Mouse (Mus musculus) cerebellum, postnatal 36 days (tissue): ENCODE measurements around the gene Tmod2.

Experiments
- DNase-seq, 2 experiments: peaks; one replicate each; pipeline ENCODE4 v3.0.0; 2021 to 2022; ENCODE audit warnings: mixed read lengths in 2 of 2

The Tmod2 gene

DNA sequence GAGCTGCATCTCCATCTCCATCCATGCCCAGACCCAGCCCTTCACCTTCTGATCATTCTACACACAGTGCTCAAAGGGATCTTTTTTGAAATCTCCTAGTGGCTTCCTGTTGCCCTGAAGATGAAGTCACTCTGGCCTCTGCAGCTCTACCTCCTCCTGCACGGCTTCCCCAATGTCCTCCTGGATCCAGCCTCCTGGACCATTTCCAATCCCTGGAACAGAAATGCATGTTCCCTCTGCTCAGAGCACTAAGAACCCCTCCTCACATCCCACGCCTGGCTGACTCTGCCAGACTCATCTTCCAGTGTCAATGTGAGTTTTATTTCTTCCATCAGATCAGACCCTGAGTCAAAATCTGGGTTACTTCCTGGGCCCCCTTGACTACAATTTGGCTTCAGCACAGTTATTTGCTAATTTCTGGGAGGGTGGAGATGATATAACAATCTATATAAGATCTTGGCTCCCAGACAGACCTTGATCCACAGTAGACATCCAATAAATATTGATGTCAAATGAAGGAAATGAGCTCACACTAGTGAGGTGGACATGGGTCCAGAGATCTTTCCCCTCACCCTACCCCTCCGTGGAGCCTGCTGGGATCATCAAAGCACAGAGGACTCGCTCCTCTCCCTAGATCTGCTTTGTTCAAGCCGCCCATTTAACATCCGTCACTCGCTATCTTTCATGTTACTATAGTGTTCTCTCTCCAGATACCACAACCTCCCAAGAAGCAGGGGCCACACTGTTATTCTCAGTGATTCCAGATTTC is 10.8 kb downstream of the Tmod2 start:
- DNase-seq: peak; percentile 44 to 52

DNA sequence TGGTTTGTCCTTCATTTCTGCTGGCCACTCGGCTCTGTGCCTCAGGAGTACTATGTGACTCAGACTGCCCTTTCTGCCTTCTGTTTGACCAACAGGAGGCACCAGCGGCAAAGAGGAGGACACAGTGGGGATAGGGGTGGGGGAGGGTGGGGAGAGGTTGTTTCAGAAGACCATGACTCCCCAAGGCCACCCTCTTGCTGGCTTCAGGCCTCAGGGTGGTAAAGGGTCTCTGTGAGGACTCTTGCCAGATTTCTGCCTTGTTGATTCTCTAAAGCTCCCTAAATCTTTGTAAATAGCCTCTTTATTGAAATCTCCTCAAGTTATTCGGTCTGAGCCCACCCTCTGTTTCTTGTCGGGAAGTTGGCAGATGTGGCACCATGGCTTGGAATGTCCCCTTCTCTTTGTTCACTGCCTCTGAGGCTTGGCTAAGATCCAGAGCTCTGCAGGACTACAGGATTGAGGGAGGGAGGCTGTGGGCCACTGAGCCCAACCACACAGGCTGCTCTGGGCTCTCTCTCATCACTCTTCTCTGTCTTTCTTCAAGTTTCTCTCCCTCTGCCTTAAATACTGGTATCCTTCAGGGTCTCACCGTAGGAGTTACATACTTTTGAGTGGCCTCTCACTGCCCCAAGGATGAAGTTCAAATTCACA is 11.8 kb downstream of the Tmod2 start:
- peak; percentile 39 to 41 for DNase-seq

DNA sequence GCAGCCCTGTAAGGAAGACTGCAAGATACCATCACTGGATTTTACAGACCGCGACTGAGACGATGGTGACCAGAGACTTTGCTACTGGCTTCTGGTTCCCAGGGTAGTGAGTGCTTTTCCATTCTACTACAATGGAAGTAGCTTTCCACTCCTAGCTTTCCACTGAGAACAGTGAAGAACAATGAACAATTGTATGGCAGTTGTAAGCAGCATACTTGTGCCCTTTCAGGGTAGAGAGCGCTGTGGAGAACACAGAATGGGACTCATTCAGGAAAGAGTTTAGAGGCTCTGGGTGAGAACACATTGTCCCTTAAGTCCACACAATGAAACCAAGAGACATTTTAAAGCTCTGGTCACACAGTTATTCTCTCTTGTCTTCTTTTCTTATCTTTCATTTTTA is 13.5 kb downstream of the Tmod2 start:
- no peak for DNase-seq

DNA sequence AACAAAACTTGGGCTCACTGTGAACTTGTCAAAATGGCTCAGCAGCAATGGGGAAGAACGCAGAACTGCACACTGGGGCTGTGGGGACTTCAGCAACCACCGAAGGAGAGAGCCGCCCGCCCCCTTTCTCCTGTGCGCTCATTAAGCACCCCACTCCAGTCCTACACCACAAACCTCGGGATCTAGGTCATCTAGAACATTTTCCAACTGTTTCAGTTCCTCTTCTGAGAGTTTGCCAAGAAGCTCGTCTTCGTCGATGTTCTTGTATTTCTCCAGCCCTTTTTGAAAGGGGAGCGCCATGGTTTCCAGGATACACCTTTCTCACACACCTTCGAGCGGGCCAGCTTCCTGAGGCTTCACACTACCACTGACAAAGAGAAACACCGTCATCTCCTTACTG is 14.1 kb downstream of the Tmod2 start:
- peak in 1 of 2 experiments; percentile 31 for DNase-seq

DNA sequence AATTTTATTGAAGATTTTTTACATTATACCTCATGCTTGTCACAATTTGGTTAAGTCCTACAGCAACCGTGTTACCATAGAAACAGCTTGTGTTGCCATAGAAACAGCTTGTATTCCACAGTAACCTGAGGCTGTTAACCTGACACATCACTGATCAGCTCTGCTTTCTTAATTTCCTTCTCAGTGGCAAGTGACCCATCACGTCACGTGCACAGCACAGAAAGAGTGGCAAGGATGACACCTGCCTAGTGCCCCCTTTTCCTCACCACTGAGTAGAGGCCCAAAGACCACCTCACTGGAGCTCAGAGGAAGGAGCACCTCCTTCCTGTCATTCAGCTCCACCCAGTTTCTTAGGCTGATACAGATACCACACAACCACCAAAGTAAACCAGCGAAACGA is 17.6 kb downstream of the Tmod2 start:
- DNase-seq: no peak

DNA sequence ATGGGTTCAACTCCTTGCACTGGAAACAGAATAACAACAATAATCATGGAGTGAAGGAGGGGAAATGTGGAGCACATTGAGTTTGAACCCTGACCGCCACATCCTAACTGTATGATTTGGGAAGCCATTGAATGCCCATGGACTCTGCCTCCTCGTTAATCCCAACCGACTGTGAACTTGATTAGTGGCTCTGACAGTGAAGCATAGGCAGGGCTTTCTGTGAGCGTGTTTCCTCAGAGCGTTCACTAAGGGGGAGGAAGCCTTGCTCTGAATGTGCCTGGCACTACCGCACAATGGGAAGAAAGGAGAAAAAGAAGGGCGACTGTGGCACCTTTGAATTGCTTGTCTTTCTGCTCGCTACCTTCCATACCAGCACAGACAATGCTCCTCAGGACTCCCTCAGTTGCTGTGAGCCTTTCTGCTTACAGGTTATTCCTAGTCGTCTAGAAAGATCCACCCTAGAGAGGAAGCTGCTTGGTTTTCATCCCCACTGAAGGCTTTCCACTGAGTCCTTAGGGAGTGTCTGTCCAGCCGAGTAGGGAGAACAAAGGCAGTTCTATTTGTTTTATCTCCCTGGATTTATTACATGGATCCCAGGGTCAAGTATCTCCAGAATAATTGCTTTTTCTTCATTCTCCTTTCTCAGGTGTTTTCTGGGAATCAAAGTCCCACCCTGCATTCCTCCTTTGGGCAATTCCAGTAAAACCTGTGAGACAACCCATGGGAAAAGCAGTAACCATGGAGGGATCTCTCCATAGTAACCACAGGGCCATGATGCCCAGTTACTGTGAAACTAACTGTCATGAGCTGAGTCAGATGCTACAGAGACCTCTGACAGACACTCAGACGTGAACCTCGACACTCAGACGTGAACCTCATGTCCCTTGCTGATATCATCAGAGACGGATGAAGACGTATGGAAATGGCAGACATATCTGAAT is 21.0 kb downstream of the Tmod2 start:
- no peak for DNase-seq

DNA sequence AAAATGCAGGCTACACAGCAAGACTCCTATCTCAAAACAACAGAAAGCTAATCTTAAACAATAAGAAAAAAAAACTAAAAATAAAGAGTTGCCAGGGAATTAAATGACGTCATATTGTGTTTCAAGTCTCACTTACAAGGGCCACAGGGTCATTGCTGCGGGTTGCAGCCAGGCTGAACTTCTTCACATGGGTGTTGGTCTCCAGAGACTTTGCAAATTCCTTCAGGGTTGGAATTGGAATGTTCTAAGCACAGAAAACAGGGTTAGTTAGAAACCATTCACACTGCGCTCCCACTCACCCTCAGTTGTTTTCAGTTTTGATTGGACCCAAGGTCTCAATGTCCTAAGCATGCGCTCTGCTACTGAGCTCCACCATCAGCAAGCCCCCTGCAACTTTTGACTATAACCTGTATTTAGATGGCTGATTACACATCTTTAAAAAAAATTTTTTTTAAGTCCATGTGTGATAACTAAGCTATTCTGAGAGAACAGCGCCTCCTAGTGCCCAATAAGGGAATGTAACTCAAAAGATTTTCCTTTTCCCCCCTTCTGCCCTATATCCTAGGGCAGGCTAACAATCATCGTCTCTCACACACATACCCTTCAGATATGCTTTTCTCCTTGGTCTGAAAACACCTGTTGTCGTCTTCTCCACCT is 29.3 kb downstream of the Tmod2 start:
- DNase-seq: no peak

DNA sequence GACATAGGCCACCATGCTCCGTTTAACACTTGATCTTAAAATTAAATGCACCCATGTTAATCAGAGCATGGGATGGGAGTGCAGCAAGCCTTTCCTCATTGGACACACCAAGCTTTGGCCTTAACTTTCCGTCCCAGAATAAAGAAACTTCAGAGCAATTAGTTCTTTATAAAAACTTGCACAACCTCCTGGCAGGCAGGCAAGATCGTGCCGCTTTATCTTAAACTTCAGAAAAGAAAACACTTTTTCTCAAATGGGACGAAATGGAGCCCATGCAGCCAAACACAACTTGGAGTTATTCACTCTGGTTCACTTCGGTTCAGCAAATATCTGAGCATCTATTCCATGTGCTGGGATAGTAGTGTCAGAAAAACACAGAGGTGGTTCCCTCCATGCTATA is 31.8 kb downstream of the Tmod2 start:
- DNase-seq: no peak

DNA sequence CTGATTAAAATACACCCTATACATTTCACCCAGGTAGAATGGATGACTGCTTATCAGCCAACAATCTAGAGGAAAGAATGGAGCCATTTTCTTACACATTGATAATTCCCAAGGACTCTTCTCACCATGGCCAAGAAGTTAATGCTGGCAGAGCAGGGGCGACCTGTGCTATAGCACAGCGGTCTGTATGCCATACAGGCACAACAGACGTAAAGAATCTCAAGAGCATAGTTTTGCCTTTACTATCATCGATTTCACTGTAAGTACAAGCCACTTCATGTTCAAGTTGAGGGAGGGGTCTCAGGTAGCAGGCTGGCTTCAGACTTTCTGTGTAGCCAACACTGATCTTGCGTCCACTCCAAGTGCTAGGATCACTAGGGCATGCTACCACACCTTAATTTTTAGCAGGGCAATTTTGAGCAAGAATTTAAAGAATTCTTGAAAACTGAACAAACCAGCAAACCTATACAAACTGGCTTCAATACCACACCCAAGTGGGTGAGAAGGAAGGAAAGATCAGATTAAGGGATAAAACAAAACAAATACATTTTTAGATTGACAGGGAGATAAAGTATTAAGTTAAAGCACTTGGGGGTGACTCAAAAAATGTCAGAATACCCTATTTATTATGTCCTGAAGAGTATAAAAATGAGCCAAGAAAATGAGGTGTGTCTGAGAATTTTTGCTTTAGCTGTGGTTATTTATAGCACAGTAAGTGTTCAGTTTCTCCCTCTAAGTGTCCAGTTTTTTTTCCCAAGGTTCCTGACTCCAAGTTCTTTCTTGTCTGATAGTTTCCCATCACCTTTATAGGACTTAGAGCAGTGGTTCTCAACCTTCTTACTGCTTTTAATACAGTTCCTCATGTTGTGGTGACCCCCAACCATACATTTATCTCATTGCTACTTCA is 39.8 kb downstream of the Tmod2 start:
- no peak for DNase-seq

DNA sequence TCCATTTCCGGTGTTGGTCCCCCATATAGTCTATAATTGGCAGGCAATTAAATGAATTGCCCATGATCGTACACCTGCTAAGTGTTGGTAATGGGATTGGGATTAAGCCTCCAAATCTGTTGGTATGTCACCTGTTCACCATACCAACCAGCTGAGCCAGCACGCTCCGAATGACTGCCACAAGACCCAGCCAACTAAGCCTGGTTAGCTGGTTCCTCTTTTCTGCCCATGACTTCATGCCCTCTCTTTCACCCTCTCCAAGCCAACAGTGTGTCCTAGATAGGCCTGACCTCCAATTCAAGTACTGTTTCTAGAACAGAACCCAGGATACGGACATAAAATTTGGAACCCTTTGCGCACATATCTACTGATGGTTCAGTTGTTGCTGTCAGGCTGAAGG is 42.7 kb downstream of the Tmod2 start:
- no peak for DNase-seq

DNA sequence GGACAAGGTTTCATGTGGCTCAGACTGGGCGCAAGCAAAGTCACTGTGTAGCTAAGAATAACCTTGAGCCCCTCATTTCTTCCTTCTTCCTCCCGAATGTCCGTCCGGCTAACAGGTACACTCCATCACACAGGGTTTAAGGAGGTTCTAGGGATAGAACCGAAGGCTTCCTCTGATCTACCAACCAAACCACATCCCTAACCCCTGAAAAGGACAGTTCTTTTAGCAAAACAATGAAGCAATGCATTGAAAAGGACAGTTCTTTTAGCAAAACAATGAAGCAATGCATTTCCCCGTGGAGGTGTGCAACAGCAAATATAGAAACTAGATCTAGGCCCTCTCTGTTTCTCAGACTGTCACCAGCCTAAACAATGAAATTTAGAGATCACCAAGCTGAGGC is 46.2 kb downstream of the Tmod2 start:
- DNase-seq: no peak

DNA sequence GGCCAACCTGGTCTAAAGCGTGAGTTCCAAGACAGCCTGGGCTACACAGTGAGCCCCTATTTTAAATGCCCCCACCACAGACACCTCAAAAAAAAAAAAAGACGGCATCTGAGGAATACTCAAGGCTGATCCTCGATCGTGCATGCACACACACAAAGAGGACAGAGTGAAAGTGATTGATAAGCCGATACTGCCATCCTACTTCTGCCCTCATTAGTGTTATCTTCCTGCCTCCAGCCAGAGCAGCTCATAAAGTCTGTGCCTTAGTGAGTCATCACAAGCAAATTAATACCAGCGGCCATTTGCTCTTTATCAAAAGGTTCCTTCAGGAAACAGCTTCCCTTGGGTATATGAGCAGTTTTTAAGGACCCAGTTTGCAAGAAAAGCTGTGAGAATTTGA is 47.5 kb downstream of the Tmod2 start:
- no peak for DNase-seq

DNA sequence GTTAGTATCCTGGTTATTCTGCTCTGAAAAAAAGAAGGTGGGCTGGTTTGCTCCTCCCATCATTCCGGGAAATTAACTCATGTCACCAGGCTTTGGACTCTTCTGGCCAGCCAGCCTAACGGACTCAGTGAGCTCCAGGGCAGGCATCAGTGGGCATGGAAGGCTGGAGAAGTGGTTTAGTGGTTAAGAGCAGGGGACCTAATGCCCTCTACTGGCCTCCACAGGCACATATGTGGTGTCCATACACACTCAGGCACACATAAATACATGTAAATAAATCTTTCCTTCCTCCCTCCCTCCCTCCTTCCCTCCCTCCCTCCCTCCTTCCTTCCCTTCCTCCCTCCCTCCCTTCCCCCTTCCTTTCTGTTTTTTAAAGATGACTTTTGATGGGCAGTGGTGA is 47.9 kb downstream of the Tmod2 start:
- no peak for DNase-seq

DNA sequence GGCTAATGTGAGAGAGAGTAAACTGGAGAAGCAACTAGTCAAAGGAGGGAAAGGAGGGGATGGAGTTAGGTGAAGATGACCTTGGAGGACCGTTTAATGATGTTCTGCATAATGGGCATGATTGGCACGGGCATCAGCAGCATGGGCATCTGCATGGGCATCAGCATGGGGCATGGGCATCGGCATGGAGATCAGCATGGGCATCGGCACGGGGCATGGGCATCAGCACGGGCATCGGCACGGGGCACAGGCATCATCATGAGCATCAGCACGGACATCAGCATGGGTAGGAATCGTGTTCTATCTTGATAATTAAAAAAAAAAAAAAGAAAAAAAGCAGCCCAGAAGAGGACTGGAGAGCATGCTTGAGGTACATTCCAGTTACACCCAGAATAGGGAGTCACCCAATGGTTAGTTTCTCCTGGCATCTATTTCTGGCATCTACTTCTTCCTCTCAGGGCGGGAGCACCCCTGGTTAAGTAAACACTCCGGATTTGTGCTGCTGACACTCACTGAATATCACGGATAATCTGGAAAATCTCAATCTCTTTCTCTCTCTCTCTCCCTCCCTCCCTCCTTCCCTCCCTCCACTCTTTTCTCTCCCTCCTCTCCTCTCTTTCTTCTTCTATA is 50.0 kb downstream of the Tmod2 start:
- DNase-seq: no peak

DNA sequence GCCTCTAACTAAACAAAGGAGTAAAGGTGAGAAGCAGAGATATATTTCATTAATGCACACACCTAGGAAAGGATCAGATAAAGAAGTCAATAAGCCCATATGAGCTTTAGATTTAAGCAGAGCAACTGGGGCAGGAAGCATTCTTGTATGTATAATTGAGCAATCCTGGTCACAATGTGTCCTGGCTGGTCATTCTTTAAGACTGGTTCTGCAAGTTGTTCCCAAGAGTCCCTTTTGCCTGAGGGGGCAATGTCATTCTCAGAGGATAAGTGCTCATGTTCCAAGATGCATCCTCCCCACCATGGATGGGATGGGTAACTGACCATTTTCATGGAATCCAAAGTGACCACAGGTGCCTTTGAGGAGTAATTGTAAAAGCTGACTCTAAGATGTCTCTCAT is 50.8 kb downstream of the Tmod2 start:
- no peak for DNase-seq

DNA sequence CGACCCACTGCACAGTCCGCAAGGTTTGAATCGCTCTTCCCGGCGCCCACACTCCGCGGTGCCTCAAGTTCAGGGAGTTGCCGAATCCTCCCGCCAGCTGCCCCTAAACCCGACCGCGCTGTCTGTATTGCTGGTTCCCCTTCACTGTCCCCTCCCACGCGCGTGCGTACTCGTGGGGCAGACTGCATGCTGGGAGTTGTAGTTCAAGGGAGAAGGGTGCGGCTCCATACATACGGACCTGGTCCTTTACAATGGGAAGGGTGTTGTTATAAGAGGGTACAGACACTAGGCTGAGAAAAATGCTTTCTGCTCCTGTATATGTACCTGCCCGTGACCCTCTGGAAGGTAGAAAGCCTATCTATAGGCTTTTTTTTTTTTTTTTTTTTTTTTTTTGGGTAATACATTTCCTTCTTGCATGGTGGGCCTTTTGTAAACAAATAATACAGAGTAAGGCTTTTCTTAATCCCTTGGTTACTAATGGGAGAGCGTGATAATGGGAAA is 51.6 kb downstream of the Tmod2 start, which contains the start of gene Tmod3:
TSS of gene Tmod3 (minus strand) at position 146 of the 501 bp plus-strand sequence.
- peak; percentile 95 for DNase-seq

DNA sequence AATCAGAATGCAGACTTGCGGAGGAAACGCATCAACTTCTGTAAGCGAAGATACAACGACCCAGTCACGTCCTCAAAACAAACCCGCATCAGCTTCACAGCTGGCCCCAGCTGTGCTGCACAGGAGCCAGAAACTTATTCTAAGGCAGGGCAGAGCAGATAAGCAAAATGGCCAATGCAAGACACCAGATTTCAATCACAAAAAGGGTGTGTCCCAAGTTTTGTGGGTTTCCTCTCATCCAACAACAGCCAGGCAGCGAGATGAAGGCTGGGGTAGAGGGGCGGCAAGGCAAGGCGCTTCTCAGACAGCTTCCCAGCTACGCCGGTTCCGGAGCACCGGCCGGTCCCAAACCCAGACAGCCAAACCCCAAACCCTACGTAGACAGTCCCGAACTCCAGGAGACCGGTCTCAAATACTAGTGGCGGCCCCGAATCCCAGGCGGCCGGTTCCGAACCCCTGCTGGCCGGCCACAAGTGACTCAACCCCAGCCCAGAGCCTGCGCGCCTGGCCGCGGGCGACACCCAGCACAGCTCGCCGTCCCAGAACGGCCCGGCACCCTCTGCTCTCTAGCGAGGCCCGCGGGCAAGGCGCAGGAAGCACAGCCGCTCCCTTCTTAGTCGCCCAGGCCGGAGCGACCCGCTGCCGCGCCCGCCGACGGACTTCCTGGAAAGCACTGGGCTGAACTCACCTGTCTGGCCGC is 52.2 kb downstream of the Tmod2 start:
- DNase-seq: no peak

DNA sequence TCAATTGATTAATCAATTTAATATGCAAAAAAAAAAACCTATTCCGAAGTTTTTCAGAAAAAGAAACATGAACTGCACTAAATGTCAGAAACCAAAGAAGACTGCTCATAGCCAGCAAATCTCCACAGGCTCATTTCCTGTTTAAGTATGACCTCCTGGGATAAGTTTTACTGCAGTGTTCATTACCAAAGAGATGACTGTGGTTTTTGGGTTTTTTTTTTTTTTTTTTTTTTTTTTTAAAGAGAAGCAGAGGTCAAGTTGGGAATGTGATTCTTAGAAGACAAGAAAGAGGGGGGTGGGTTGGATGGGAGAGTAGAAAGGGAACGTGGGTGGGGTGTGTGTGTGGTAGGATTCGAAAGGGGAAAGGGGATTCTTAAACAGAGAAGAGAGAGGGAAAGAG is 52.8 kb downstream of the Tmod2 start:
- no peak for DNase-seq

DNA sequence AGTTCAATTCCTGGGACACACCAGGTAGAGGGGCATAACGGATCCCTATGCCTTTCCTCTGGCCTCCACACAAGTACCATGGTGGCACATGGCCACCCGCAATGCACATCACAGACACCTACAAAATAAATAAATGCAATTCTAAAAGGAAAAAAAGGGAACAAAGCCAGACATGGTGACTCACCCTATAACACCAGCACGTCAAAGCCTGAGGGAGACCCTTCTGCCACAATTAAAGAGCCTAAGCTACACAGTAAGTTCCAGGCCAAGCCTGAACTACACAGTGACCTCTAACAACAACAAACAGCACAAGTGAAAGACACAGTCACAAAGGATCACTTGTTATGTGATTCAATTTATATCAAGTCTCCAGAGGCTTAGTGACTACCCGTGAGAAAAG is 57.4 kb downstream of the Tmod2 start:
- no peak for DNase-seq

DNA sequence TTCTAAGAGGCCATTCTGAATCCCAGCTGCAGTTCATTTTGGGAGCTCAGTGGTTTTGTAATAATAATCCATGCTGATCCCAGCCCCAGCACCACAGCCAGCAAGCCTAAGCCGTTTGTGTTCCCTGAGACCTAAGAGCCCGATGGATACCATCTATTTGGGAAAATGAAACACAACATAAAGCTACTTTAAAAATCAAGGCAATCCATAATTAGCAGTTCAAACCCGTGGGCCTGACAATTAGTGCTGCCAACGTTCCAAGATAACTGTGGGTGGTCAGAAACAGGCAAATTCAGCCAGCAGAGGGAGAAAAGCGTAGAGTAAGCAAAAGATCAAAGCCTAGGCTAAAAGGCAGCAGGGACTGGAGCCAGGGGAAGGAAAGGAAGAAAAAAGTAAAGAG is 59.8 kb downstream of the Tmod2 start:
- DNase-seq: peak; percentile 29 to 45
